Mouse (Mus musculus): ENCODE data around the gene Slc5a10. TPM values are rescaled to one million over a fixed set of nuclear protein-coding genes. Genes with fewer than 3 reads are reported as not detected.

Gene Slc5a10
- polyA plus RNA-seq, 1 experiment from 2014 or later = not detected

- Histone ChIP-seq H3K9ac (ENCODE audit: low read length) (no peak overlapping the region), H3K4me2 (ENCODE audit: low read length) (no peak overlapping the region), H3K4me1 (ENCODE audit: control insufficient read depth, insufficient read depth, low read length) (no peaks in the 10 kb centered on the region), H3K36me3 (ENCODE audit: control insufficient read depth, insufficient read depth, low read length) (no peaks in the 10 kb centered on the region), H3K4me3 (ENCODE audit: low read depth, low read length) (no peak overlapping the region), H3K9me3 (replicated peaks; ENCODE audit: control insufficient read depth, low read length) (no peaks in the 10 kb centered on the region), H3K27me3 (replicated peaks; ENCODE audit: control insufficient read depth, insufficient read depth, low read length) (no peaks in the 10 kb centered on the region), H3K27ac (ENCODE audit: low read depth, low read length) (no peak overlapping the region)
- DNase-seq (ENCODE audit: low spot score) = no peak
- 87% methylated on average over 4 of the region's 4 CpGs for WGBS
- no peak for ATAC-seq
Observed at GRCm38 (mm10) chr11:61677709-61678108, 42.9 kb downstream of the Slc5a10 start.

DNA sequence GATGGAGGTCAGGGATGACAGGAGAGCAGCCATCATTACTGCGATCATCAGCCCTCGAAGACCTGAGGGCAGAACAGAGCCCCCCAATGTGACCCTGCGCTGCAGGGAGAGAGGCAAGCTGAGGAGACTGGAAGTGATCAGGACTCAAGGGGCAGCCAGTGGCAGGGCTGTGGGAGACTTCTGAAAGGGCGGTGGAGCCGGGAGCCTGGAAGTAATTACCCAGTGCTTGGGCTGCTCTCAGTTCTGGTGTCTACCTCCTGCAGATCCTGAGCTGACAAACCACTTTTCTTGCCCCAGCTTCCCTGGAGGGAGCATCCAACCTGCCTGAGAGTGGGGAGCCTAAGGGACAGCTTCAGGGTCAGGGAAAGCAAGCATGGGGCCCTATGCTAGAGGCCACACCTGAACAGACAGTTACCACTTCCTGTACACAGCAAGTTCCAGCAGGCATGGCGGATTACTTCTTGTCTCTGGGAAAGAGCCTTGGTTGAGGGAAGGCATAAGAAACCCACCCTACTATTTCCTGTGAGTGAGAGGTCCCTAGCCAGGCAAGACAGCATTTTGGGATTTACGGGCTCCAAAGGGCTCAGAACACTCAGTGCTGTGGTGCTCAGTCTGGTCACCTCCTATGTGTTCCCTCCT lies 44.3 kb downstream of the Slc5a10 start:
- Histone ChIP-seq H3K27me3 (replicated peaks; ENCODE audit: control insufficient read depth, insufficient read depth, low read length) (no peaks in the 10 kb centered on the region), H3K4me3 (ENCODE audit: low read depth, low read length) (no peak overlapping the region), H3K9ac (ENCODE audit: low read length) (no peak overlapping the region), H3K4me2 (ENCODE audit: low read length) (no peak overlapping the region), H3K36me3 (ENCODE audit: control insufficient read depth, insufficient read depth, low read length) (no peaks in the 10 kb centered on the region), H3K27ac (ENCODE audit: low read depth, low read length) (no peak overlapping the region), H3K4me1 (ENCODE audit: control insufficient read depth, insufficient read depth, low read length) (no peaks in the 10 kb centered on the region), H3K9me3 (replicated peaks; ENCODE audit: control insufficient read depth, low read length) (no peaks in the 10 kb centered on the region)
- WGBS = 75% methylated on average over 7 of the region's 7 CpGs
- no peak for DNase-seq (ENCODE audit: low spot score)
- no peak for ATAC-seq

DNA sequence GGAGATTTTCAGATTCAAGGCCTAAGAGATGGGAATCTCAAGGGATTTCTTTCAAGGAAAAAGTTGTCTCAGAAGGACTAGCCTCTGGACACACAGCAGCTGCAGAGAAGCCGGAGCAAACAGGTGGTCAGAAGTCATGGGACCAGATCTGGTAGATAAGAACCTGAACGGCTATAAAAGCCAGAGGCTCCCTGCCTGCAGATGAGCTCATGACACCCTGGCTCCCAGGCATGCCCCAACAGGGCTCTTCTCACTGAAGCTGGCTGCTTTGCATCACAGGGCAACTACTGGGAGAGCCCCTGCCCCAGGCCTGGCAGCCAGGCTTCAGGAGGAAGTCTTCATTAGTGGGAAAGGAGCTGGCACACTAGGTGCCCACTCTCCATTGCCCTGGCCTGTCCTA lies 45.3 kb downstream of the Slc5a10 start:
- ATAC-seq = no peak
- DNase-seq (ENCODE audit: low spot score) = no peak
- H3K9me3 ChIP-seq (replicated peaks; ENCODE audit: control insufficient read depth, low read length) = no peaks in the 10 kb centered on the region
- H3K27me3 ChIP-seq (replicated peaks; ENCODE audit: control insufficient read depth, insufficient read depth, low read length) = no peaks in the 10 kb centered on the region
- H3K4me3 ChIP-seq (ENCODE audit: low read depth, low read length) = no peak overlapping the region
- no peaks in the 10 kb centered on the region for H3K36me3 ChIP-seq (ENCODE audit: control insufficient read depth, insufficient read depth, low read length)
- H3K9ac ChIP-seq (ENCODE audit: low read length) = no peak overlapping the region
- WGBS = 71% methylated on average over 2 of the region's 2 CpGs
- H3K4me2 ChIP-seq (ENCODE audit: low read length) = no peak overlapping the region
- no peak overlapping the region for H3K27ac ChIP-seq (ENCODE audit: low read depth, low read length)
- no peaks in the 10 kb centered on the region for H3K4me1 ChIP-seq (ENCODE audit: control insufficient read depth, insufficient read depth, low read length)

GRCm38 (mm10) chr11:61674839-61675159 lies 45.8 kb downstream of the Slc5a10 start:
- no peaks in the 10 kb centered on the region for H3K9me3 ChIP-seq (replicated peaks; ENCODE audit: control insufficient read depth, low read length)
- no peak overlapping the region for H3K9ac ChIP-seq (ENCODE audit: low read length)
- under 1% methylated on average over 8 of the region's 8 CpGs for WGBS
- H3K27ac ChIP-seq (ENCODE audit: low read depth, low read length) = no peak overlapping the region
- no peak overlapping the region for H3K4me3 ChIP-seq (ENCODE audit: low read depth, low read length)
- ATAC-seq (peak; percentile 71), DNase-seq (ENCODE audit: low spot score) (peak; percentile 65)
- H3K4me1 ChIP-seq (ENCODE audit: control insufficient read depth, insufficient read depth, low read length) = no peaks in the 10 kb centered on the region
- no peaks in the 10 kb centered on the region for H3K36me3 ChIP-seq (ENCODE audit: control insufficient read depth, insufficient read depth, low read length)
- no peak overlapping the region for H3K4me2 ChIP-seq (ENCODE audit: low read length)
- H3K27me3 ChIP-seq (replicated peaks; ENCODE audit: control insufficient read depth, insufficient read depth, low read length) = no peaks in the 10 kb centered on the region

DNA sequence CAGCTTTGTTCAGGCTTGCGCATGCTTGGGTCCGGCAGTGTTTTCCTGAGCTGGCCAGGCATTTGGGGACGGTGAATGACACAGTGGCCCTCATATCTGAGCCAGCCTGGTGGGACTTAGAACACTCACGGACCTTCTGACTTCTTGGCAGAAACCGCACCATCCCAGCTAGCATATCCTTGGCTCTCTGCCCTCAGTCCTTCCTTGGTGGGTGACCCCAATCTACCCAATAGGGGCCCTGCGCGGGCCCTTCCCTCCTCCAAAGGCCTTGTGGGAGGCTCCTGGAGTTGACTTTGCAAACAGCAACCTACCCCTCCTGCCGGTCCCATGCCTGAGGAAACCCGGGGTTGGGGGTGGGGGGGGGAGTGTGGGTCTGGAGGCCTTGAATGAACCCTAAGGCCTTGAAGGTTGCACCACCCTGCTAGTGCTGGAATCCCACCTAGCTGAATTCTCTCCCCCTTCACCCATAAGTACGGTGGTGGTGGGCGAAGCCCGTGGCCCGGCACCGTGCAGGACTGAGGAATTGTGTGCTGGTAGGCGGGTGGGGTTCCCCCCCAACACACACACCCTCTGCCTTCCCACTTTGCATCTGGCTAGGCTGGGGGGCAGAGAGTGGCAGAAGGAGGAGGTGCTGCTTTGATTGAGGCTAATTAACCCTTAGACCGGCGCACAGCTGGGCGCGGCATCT lies 46.3 kb downstream of the Slc5a10 start:
- 26% methylated on average over 19 of the region's 19 CpGs for WGBS
- H3K4me3 ChIP-seq (ENCODE audit: low read depth, low read length) = no peak overlapping the region
- no peak overlapping the region for H3K9ac ChIP-seq (ENCODE audit: low read length)

GRCm38 (mm10) chr11:61673686-61674085 lies 46.9 kb downstream of the Slc5a10 start:
- Histone ChIP-seq H3K4me3 (ENCODE audit: low read depth, low read length) (no peak overlapping the region), H3K4me1 (ENCODE audit: control insufficient read depth, insufficient read depth, low read length) (no peaks in the 10 kb centered on the region), H3K4me2 (ENCODE audit: low read length) (no peak overlapping the region), H3K27me3 (replicated peaks; ENCODE audit: control insufficient read depth, insufficient read depth, low read length) (no peaks in the 10 kb centered on the region), H3K27ac (ENCODE audit: low read depth, low read length) (no peak overlapping the region), H3K36me3 (ENCODE audit: control insufficient read depth, insufficient read depth, low read length) (no peaks in the 10 kb centered on the region), H3K9ac (ENCODE audit: low read length) (no peak overlapping the region), H3K9me3 (replicated peaks; ENCODE audit: control insufficient read depth, low read length) (no peaks in the 10 kb centered on the region)
- DNase-seq (ENCODE audit: low spot score) (no peak), ATAC-seq (no peak)
- 34% methylated on average over 7 of the region's 8 CpGs for WGBS

More for the DNA sequence above, 46.3 kb downstream of the Slc5a10 start:
- H3K27ac ChIP-seq (ENCODE audit: low read depth, low read length) = no peak overlapping the region
- no peaks in the 10 kb centered on the region for H3K4me1 ChIP-seq (ENCODE audit: control insufficient read depth, insufficient read depth, low read length)
- H3K27me3 ChIP-seq (replicated peaks; ENCODE audit: control insufficient read depth, insufficient read depth, low read length) = no peaks in the 10 kb centered on the region
- H3K4me2 ChIP-seq (ENCODE audit: low read length) = no peak overlapping the region
- H3K9me3 ChIP-seq (replicated peaks; ENCODE audit: control insufficient read depth, low read length) = no peaks in the 10 kb centered on the region
- ATAC-seq (peak; percentile 42; the same call in 1 of the 2 replicates), DNase-seq (ENCODE audit: low spot score) (no peak)
- no peaks in the 10 kb centered on the region for H3K36me3 ChIP-seq (ENCODE audit: control insufficient read depth, insufficient read depth, low read length)

DNA sequence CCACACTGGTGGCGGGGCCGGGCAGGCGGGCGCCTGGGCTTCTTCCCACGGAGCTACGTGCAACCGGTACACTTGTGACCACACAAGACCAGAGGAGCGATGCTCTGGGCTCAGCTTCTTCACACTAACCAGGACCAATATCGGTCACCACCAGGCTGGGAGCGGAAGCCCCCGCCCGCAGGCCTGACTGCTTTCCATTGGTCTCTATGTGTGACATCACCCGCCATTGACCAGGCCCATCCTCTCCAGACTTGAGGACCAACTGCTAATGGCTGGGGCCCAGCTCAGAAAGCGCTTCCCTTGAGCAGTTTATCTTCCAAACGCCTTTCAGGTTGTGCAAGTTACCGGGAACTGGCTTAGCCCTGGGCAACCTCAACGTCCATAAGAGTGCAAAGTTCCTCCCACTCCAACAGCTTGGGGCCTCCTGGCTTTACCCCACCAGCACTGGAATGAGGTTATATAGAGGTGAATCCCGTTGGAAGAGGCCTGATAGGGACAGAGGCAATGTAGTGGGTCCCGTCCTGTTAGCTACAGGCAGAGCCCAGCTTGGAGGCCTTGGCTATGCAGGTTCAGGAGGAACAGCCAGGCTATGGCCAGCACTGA lies 48.7 kb downstream of the Slc5a10 start:
- Histone ChIP-seq H3K9me3 (replicated peaks; ENCODE audit: control insufficient read depth, low read length) (no peaks in the 10 kb centered on the region), H3K4me2 (ENCODE audit: low read length) (no peak overlapping the region), H3K27me3 (replicated peaks; ENCODE audit: control insufficient read depth, insufficient read depth, low read length) (no peaks in the 10 kb centered on the region), H3K27ac (ENCODE audit: low read depth, low read length) (no peak overlapping the region), H3K9ac (ENCODE audit: low read length) (no peak overlapping the region), H3K4me1 (ENCODE audit: control insufficient read depth, insufficient read depth, low read length) (no peaks in the 10 kb centered on the region), H3K36me3 (ENCODE audit: control insufficient read depth, insufficient read depth, low read length) (no peaks in the 10 kb centered on the region), H3K4me3 (ENCODE audit: low read depth, low read length) (no peak overlapping the region)
- ATAC-seq (no peak), DNase-seq (ENCODE audit: low spot score) (no peak)
- WGBS = 74% methylated on average over 19 of the region's 19 CpGs

GRCm38 (mm10) chr11:61669492-61670490 lies 50.8 kb downstream of the Slc5a10 start:
- DNase-seq (ENCODE audit: low spot score) (no peak), ATAC-seq (no peak)
- no peaks in the 10 kb centered on the region for H3K9me3 ChIP-seq (replicated peaks; ENCODE audit: control insufficient read depth, low read length)
- H3K4me2 ChIP-seq (ENCODE audit: low read length) = no peak overlapping the region
- no peaks in the 10 kb centered on the region for H3K4me1 ChIP-seq (ENCODE audit: control insufficient read depth, insufficient read depth, low read length)
- H3K27ac ChIP-seq (ENCODE audit: low read depth, low read length) = no peak overlapping the region
- H3K36me3 ChIP-seq (ENCODE audit: control insufficient read depth, insufficient read depth, low read length) = no peaks in the 10 kb centered on the region
- no peak overlapping the region for H3K4me3 ChIP-seq (ENCODE audit: low read depth, low read length)
- 87% methylated on average over 14 of the region's 14 CpGs for WGBS
- H3K9ac ChIP-seq (ENCODE audit: low read length) = no peak overlapping the region
- no peaks in the 10 kb centered on the region for H3K27me3 ChIP-seq (replicated peaks; ENCODE audit: control insufficient read depth, insufficient read depth, low read length)
